Mouse (Mus musculus) lung, postnatal 10 days (tissue): ENCODE measurements around the gene Ptprd.
"Not testable (repeated sequence)": the region's sequence is repeated elsewhere in the genome, so short reads cannot be mapped to it uniquely, and the experiment has no call there.

Experiments
- DNase-seq: peaks from one replicate; pipeline ENCODE4 v3.0.0; 2021

Ptprd gene

GRCm38 (mm10) chr4:77880213-77880612 lies 331.5 kb downstream of the Ptprd start:
- no peak for DNase-seq

GRCm38 (mm10) chr4:77861269-77861668 lies 350.5 kb downstream of the Ptprd start:
- DNase-seq = no peak

- DNase-seq = not testable (repeated sequence)
Measured at GRCm38 (mm10) chr4:77797391-77797790, 414.4 kb downstream of the Ptprd start.

GRCm38 (mm10) chr4:77777237-77777636 lies 434.5 kb downstream of the Ptprd start:
- DNase-seq = no peak

GRCm38 (mm10) chr4:77763790-77764189 lies 448.0 kb downstream of the Ptprd start:
- DNase-seq = no peak

GRCm38 (mm10) chr4:77743391-77743790 lies 468.4 kb downstream of the Ptprd start:
- DNase-seq = no peak

GRCm38 (mm10) chr4:77721908-77722307 lies 489.9 kb downstream of the Ptprd start:
- DNase-seq = no peak

- no peak for DNase-seq
Measured at GRCm38 (mm10) chr4:77717792-77718191, 494.0 kb downstream of the Ptprd start.

- DNase-seq = no peak
Measured at GRCm38 (mm10) chr4:77710231-77710630, 501.5 kb downstream of the Ptprd start.

GRCm38 (mm10) chr4:77698294-77698693 lies 513.5 kb downstream of the Ptprd start:
- DNase-seq = no peak

- no peak for DNase-seq
Measured at GRCm38 (mm10) chr4:77675798-77676197, 536.0 kb downstream of the Ptprd start.

- no peak for DNase-seq
Measured at GRCm38 (mm10) chr4:77664761-77665160, 547.0 kb downstream of the Ptprd start.

- no peak for DNase-seq
Measured at GRCm38 (mm10) chr4:77662309-77662708, 549.5 kb downstream of the Ptprd start.

- no peak for DNase-seq
Measured at GRCm38 (mm10) chr4:77655669-77656068, 556.1 kb downstream of the Ptprd start.

- no peak for DNase-seq
Measured at GRCm38 (mm10) chr4:77649615-77650325, 562.0 kb downstream of the Ptprd start.

GRCm38 (mm10) chr4:77648911-77649310 lies 562.9 kb downstream of the Ptprd start:
- no peak for DNase-seq

- DNase-seq = no peak
Measured at GRCm38 (mm10) chr4:77647451-77648137, 564.2 kb downstream of the Ptprd start.

GRCm38 (mm10) chr4:77644435-77644834 lies 567.3 kb downstream of the Ptprd start:
- no peak for DNase-seq

- DNase-seq = no peak
Measured at GRCm38 (mm10) chr4:77640022-77640421, 571.7 kb downstream of the Ptprd start.

- DNase-seq = no peak
Measured at GRCm38 (mm10) chr4:77613129-77613528, 598.6 kb downstream of the Ptprd start.

GRCm38 (mm10) chr4:77586624-77587023 lies 625.1 kb downstream of the Ptprd start:
- DNase-seq = no peak

- no peak for DNase-seq
Measured at GRCm38 (mm10) chr4:77586222-77586621, 625.5 kb downstream of the Ptprd start.

GRCm38 (mm10) chr4:77558404-77559202 lies 653.2 kb downstream of the Ptprd start:
- DNase-seq = peak; percentile 30

- peak; percentile 1 for DNase-seq
Measured at GRCm38 (mm10) chr4:77555841-77556240, 655.9 kb downstream of the Ptprd start.
